ENCODE assay signal across 18 mouse cellular contexts in genomic region chr12:16232051-16232450, GRCm38 (mm10).
DNase-seq lines count a peak whose midpoint lies in the region; ATAC-seq and TF ChIP-seq lines count a peak whose summit lies in the region.
"Had no signal": no experiment of that assay in that cellular context is flagged by ENCODE, and none has a peak within 500 bp of the region (broad histone marks: within the 10 kb centered on the region; RNA-seq: fewer than 3 reads in every experiment).

No protein-coding gene starts in this region.

- H3K27me3 ChIP-seq in kidney, embryonic 15.5 days = no peaks in the 10 kb centered on the region
- H3K27me3 ChIP-seq: CH12.LX; embryonic facial prominence, embryonic 12.5 days; heart, embryonic 13.5 days; limb, embryonic 12.5 days had no signal

- no peak for TF ChIP-seq CTCF in left cerebral cortex, adult 2 months (IDR thresholded peaks at IDR 0.05)

- peak; percentile 93 for ATAC-seq in kidney, embryonic 15.5 days (replicated peaks; ENCODE audit: low FRiP score)
- no peak for ATAC-seq in erythroblast, adult 5-6 weeks (replicated peaks; ENCODE audit: low FRiP score, poor library complexity, severe bottlenecking)
- ATAC-seq: midbrain, embryonic 16.5 days had no signal

- H3K27ac ChIP-seq in left cerebral cortex, adult 2 months = peak overlapping the region; percentile 48; the same call in 1 of the 2 replicates
- H3K27ac ChIP-seq in kidney, embryonic 15.5 days = no peak overlapping the region; the same call in 1 of the 2 replicates
- H3K27ac ChIP-seq: embryonic facial prominence, embryonic 12.5 days; heart, embryonic 13.5 days; limb, embryonic 12.5 days; liver, embryonic 14.5 days; stomach, postnatal 0 days had no signal

- intact Hi-C loops in left cerebral cortex, adult 2 months (cut with DNase I) = loop anchor here (5.0 kb wide), 1 partner anchor 280 kb away; no protein-coding TSS in a partner anchor
- intact Hi-C loops in left cerebral cortex, postnatal 10 days (cut with DNase I) = loop anchor here (5.0 kb wide), 1 partner anchor 420 kb away; no protein-coding TSS in a partner anchor

- no peak overlapping the region for H3K9ac ChIP-seq in kidney, embryonic 15.5 days
- H3K9ac ChIP-seq: embryonic facial prominence, embryonic 12.5 days; heart, embryonic 13.5 days; limb, embryonic 12.5 days; liver, embryonic 14.5 days had no signal

- WGBS in kidney, embryonic 15.5 days = 42% methylated on average over 2 of the region's 2 CpGs

- no peak overlapping the region for H3K4me3 ChIP-seq in left cerebral cortex, adult 2 months
- H3K4me3 ChIP-seq in kidney, embryonic 15.5 days (replicated peaks) = no peak overlapping the region
- H3K4me3 ChIP-seq: embryonic facial prominence, embryonic 12.5 days; heart, embryonic 13.5 days; limb, embryonic 12.5 days had no signal

- H3K36me3 ChIP-seq in kidney, embryonic 15.5 days = no peaks in the 10 kb centered on the region
- H3K36me3 ChIP-seq: embryonic facial prominence, embryonic 12.5 days; heart, embryonic 13.5 days; limb, embryonic 12.5 days had no signal

- no peaks in the 10 kb centered on the region for H3K9me3 ChIP-seq in kidney, embryonic 15.5 days (replicated peaks)
- H3K9me3 ChIP-seq: embryonic facial prominence, embryonic 12.5 days; heart, embryonic 13.5 days; limb, embryonic 12.5 days had no signal

- no peak overlapping the region for H3K4me2 ChIP-seq in kidney, embryonic 15.5 days
- H3K4me2 ChIP-seq: embryonic facial prominence, embryonic 12.5 days; heart, embryonic 13.5 days; limb, embryonic 12.5 days had no signal

- H3K4me1 ChIP-seq in kidney, embryonic 15.5 days = 0 out of 2 replicates have a peak, but pooled peaks cover 10% of the 10 kb centered on the region
- H3K4me1 ChIP-seq: embryonic facial prominence, embryonic 12.5 days; heart, embryonic 13.5 days; limb, embryonic 12.5 days had no signal

- DNase-seq in cerebellum, adult 9-11 months = peak; percentile 9
- DNase-seq in cerebellum, adult 9-10 months = no peak
- no peak for DNase-seq in left cerebral cortex, adult 2 months (ENCODE audit: extremely low spot score in 1 of 2, low spot score in 2 of 2)
- DNase-seq in left cerebral cortex, postnatal 10 days (ENCODE audit: extremely low spot score in 1 of 2, low spot score in 2 of 2) = no peak
- DNase-seq in retina, postnatal 1 day = peak; percentile 58
- DNase-seq in thymus, adult 18-20 months = no peak
- DNase-seq: adrenal gland, adult 8-10 months; heart, postnatal 4 days; thymus, postnatal 14 days had no signal

Comparison
In these comparisons a context has a peak if more than half of its experiments do, and no peak if none do; other contexts are left out.
1. DNase-seq: peak in cerebellum, adult 9-11 months (single experiment) and retina, postnatal 1 day (single experiment); none in cerebellum, adult 9-10 months (single experiment), left cerebral cortex, adult 2 months (0 of 2), left cerebral cortex, postnatal 10 days (0 of 2) and thymus, adult 18-20 months (0 of 2).